Mouse (Mus musculus) midbrain, embryonic 10.5 days (tissue): Measurements from ENCODE around the gene Trem3. TPM values are rescaled to one million over a fixed set of nuclear protein-coding genes. Genes with fewer than 3 reads are reported as not detected.

Source experiments
- DNase-seq: peaks from one replicate; pipeline ENCODE4 v3.0.0-alpha.2; 2017; ENCODE audit warnings: low spot score
- H3K27ac ChIP-seq: fragments of 300-500 bp; sonication (generic); replicated peaks from 2 replicates; pipeline ENCODE4 v1.5.1; 2016; ENCODE audit warnings: mild to moderate bottlenecking
- H3K27me3 ChIP-seq: fragments of 300-500 bp; sonication (generic); 2 replicates; pipeline ENCODE4 v1.6.1; 2016; ENCODE audit warnings: low read depth, mild to moderate bottlenecking; ENCODE audit not compliant: poor library complexity, severe bottlenecking
- H3K36me3 ChIP-seq: fragments of 300-500 bp; sonication (generic); 2 replicates; pipeline ENCODE4 v1.6.1; 2016; ENCODE audit warnings: mild to moderate bottlenecking, moderate library complexity
- H3K4me1 ChIP-seq: fragments of 300-500 bp; sonication (generic); 2 replicates; pipeline ENCODE4 v1.6.1; 2016
- H3K4me3 ChIP-seq: fragments of 300-500 bp; sonication (generic); 2 replicates; pipeline ENCODE4 v1.5.1; 2016; ENCODE audit warnings: mild to moderate bottlenecking, moderate library complexity
- H3K9me3 ChIP-seq: fragments of 300-500 bp; sonication (generic); replicated peaks from 2 replicates; pipeline ENCODE4 v1.6.1; 2016; ENCODE audit warnings: mild to moderate bottlenecking
- WGBS: fragments of 180-500 bp; shearing (Covaris S2); methylation state at CpG from one replicate; pipeline ENCODE4 v1.1.7; 2016; 5-methylcytosine and 5-hydroxymethylcytosine counted together
- polyA plus RNA-seq: library from polyadenylated mRNA; unstranded; fragments of >200 nt; fragmentation: Nextera tagmentation; extraction: Ambion mirVana; gene quantifications from 2 replicates; pipeline ENCODE4 v1.2.1, GENCODE M21; 2016

Trem3 gene
- polyA plus RNA-seq, 1 experiment from 2014 or later = not detected

DNA sequence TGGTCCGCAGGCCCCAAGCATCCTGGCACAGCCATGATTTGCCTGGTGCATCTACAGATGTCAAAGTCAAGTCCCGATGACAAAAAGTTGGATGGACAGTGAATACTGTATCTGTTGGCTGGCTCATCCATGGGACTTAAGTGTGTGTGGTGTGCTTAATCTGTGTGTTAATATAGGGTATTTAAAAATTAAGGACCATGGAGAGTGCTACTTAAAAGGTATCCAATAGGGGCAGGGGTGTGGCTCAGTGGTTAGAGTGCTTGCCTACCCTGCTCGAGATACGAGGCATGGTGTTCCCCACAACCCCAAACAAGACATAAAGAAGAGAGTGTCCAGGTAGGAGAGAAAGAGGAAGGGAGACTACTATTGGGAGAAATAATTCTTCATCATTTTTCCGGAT is 54.2 kb downstream of the Trem3 start:
- DNase-seq = no peak
- 94% methylated on average over 5 of the region's 5 CpGs for whole genome bisulfite sequencing
- Histone ChIP-seq H3K27me3 (no peaks in the 10 kb centered on the region), H3K4me3 (no peak overlapping the region), H3K27ac (no peak overlapping the region), H3K9me3 (no peaks in the 10 kb centered on the region), H3K4me1 (peaks cover 4% of the 10 kb centered on the region), H3K36me3 (no peaks in the 10 kb centered on the region)

Other genes starting within 250 kb of the Trem3 start
- not detected in 2 replicates for gene 1700122O11Rik, start 209.5 kb upstream of the Trem3 start, polyA plus RNA-seq
- not detected in 2 replicates for gene 1700067P10Rik, start 158.5 kb upstream of the Trem3 start, polyA plus RNA-seq
- gene 9830107B12Rik, start 101.5 kb upstream of the Trem3 start, polyA plus RNA-seq = not detected in 2 replicates
- gene A530064D06Rik, start 80.5 kb upstream of the Trem3 start, polyA plus RNA-seq = not detected in 2 replicates
- not detected in 2 replicates for gene Trem1, start 15.0 kb upstream of the Trem3 start, polyA plus RNA-seq
- gene Treml4, start 16.5 kb downstream of the Trem3 start, polyA plus RNA-seq = 0.20 and 0.32 TPM in 2 replicates
- gene Treml2, start 51.7 kb downstream of the Trem3 start, polyA plus RNA-seq = 0.24 and 0.53 TPM in 2 replicates
- gene B430306N03Rik, start 68.4 kb downstream of the Trem3 start, polyA plus RNA-seq = 0.06 TPM in 1 of 2 replicates, not detected in the other
- gene Trem2, start 98.6 kb downstream of the Trem3 start, polyA plus RNA-seq = 1.7 and 2.3 TPM in 2 replicates
- 2.0 and 2.7 TPM in 2 replicates for gene Treml1, start 112.1 kb downstream of the Trem3 start, polyA plus RNA-seq
- 15.8 and 16.3 TPM in 2 replicates for gene Nfya, start 162.1 kb downstream of the Trem3 start, polyA plus RNA-seq
- 102 and 113 TPM in 2 replicates for gene Oard1, start 162.2 kb downstream of the Trem3 start, polyA plus RNA-seq
- gene Apobec2, start 185.2 kb downstream of the Trem3 start, polyA plus RNA-seq = 1.1 and 1.3 TPM in 2 replicates
- 0.43 TPM in 1 of 2 replicates, not detected in the other for gene Tspo2, start 203.7 kb downstream of the Trem3 start, polyA plus RNA-seq
- gene Unc5cl, start 207.1 kb downstream of the Trem3 start, polyA plus RNA-seq = 0.21 TPM in 1 of 2 replicates, not detected in the other